Mouse (Mus musculus): ENCODE data around the gene Rsbn1.

DNA sequence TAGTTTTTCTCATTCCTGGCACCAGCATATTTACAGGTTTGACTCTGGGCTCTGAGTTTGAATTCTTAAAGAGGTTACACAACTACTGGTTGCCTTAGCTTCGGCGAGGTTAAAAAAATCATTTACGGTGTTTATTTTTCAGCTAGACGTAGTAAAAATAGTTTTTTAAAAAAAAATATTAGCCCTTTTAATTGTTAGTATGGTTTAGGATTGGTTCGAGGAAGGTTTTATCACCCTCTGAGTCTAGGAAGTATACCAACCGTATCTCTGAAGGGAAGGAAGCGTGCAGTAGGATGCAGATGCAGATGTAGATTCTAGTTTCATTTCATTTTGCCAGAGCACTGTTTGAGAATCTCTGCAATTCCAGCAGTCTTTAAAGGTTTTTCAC is 1.6 kb downstream of the Rsbn1 start:
- TF ChIP-seq POLR2A (IDR thresholded peaks at IDR 0.05; ENCODE audit: borderline replicate concordance, extremely low read depth, low read depth, low read length) (no peak), CTCF (IDR thresholded peaks at IDR 0.05; ENCODE audit: insufficient read depth, low read length) (no peak)

All from lung, adult 2 months (tissue).